Mouse (Mus musculus) WW6 (cell line): Measurements from ENCODE around the gene Senp2.

Source experiments
- DNase-seq: peaks from one replicate; pipeline ENCODE4 v3.0.0-alpha.2; 2013; ENCODE audit warnings: low read depth, low spot score

Gene Senp2

GRCm38 (mm10) chr16:22097659-22098058 lies 88.4 kb downstream of the Senp2 start:
- no peak for DNase-seq
